Mouse (Mus musculus) neural tube, embryonic 10.5 days (tissue): ENCODE measurements around the gene Olfr175-ps1.

ENCODE experiments used
- DNase-seq: peaks from one replicate; pipeline ENCODE4 v3.0.0-alpha.2; 2017; ENCODE audit warnings: low spot score; ENCODE audit errors: extremely low spot score

Olfr175-ps1 gene

DNA sequence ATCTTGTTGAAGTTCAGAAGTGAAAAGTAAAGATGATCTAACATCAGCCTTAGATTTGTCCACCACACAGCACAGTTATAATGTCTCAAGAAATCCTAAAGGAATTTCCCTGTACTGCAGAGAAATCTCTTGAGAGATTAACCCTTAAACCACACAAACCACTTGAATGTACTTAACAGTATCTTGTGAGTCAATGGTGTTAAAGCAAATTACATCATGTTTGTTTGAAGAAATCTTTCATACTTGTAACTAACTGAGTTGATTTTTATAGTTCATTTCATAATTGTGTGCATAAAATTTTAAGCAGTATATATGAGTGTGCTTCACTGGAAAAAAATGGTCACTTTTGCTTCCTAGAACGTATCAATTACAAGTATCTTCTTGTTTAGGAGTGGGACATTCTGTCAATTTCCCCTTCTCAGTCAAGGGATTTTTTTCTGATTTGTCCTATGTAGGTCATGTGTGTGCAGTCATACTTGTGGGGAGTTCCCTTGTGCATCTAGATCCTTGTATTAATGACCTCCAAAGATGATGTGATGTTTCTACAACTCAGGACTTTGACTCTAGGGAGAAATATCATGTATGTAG is at the start of gene Olfr175-ps1:
Gene Olfr175-ps1, minus strand, starts transcription at position 51 of the 588 bp plus-strand sequence.
- DNase-seq = no peak

DNA sequence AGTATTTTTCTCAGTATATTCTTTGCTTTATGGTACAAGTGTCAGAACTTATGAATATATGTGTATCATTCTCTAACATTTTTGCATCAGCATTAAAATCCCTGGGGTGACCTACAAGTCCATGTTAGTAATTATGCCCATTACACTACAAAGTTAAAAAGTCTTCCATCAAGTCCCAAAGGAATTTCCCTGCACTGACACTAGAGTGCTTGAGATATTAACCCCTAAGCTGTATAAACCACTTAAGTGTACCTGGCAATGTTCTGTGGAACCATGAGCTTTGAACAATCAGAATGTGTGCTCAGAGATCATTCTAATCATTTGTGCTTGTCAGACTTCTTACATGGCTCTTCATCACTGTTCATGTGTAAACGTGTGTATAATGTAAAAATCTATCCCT is 48.1 kb upstream of the Olfr175-ps1 start, which contains the start of gene Olfr177:
Gene Olfr177, minus strand, starts transcription at position 101 of the 400 bp plus-strand sequence.
- no peak for DNase-seq

DNA sequence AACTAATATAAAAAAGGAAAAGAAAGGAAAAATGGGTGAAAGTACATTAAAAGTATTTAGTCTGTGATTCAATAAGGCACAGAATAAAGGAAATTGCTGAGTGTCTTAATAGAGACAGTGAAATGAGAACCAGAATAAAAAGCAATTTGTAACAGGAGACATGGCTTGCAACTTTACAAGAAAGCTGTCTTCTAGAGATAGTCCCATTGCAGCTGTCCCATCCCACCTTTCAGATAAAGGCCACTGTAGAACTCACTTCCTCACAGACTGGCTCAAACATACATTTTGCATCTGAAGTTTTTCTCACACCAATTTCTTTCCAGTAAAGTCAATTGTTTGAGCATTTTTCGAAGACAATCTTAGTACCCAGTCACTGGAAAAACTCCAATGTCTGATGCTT is 34.9 kb upstream of the Olfr175-ps1 start:
- DNase-seq = no peak

DNA sequence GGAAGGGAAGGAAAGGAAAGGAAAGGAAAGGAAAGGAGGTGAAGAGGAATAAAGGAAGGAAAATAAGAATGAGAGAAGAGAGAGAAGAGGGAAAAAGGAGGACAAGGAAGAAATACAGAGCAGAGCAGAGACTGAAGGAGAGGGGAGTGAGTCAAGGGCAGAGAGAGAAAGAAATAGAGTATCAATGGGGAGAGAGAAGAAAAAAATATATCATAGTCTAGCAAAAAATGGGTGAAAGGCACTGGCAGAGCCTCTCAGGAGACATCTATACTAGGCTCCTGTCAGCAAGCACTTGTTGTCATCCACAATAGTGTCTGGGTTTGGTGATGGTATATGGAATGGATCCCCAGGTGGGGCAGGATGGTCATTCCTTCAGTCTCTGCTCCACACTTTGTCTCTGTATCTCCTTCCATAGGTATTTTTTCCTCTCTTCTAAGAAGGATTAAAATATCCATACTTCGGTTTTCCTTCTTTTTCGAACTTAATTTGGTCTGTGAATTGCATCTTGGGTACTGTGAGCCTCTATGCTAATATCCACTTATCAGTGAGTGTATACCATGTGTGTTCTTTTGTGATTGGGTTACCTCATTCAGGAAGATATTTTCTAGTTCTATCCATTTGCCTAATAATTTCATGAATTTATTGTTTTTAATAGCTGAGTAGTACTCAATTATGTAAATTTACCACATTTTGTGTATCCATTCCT is 33.6 kb upstream of the Olfr175-ps1 start:
- no peak for DNase-seq

DNA sequence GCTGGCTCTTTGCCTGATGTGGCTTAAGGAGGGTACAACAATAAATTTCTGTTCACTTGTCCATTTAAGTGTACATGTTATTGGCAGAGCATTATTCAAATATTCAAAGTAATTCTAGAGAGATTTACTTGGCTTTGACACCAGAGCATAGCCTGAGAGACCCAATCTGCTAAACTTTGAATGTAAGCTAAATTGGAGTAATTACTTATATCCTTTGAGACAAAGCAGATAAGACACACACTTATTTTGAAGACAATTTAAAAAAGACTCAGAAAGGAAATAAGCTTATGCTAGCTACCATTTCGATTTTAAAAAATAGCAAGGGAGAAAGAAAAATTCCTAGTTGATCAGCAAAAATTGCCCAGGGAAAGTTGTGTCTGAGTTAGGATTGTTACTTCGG is 26.4 kb downstream of the Olfr175-ps1 start, which contains the start of gene Olfr173:
Gene Olfr173, minus strand, starts transcription at position 101 of the 400 bp plus-strand sequence.
- DNase-seq = no peak
